Mouse (Mus musculus): ENCODE measurements at regions not wholly inside any gene's neighbourhood (a gene's known extent, or its start where the extent isn't known, plus 50 kb on each side); places are given as distances from the start of the nearest gene placed in this dataset.
"Not testable (repeated sequence)": the region's sequence is repeated elsewhere in the genome, so short reads cannot be mapped to it uniquely, and the experiment has no call there.

GRCm38 (mm10) chr10:70841179-70841578 is 185.4 kb upstream of the Phyhipl start:
- H3K27me3 ChIP-seq (ENCODE audit: low read depth, poor library complexity, severe bottlenecking); H3K9me3 ChIP-seq (replicated peaks); DNase-seq (ENCODE audit: low spot score); H3K4me1 ChIP-seq; H3K36me3 ChIP-seq; H3K27ac ChIP-seq; H3K4me3 ChIP-seq: not testable (repeated sequence)
- WGBS: 92% methylated on average over 2 of the region's 2 CpGs

GRCm38 (mm10) chr10:70838147-70838546 is 182.4 kb upstream of the Phyhipl start:
- Histone ChIP-seq H3K27ac (no peak overlapping the region), H3K9me3 (replicated peaks) (no peaks in the 10 kb centered on the region), H3K4me3 (no peak overlapping the region), H3K27me3 (ENCODE audit: low read depth, poor library complexity, severe bottlenecking) (no peaks in the 10 kb centered on the region), H3K36me3 (no peaks in the 10 kb centered on the region), H3K4me1 (no peaks in the 10 kb centered on the region)
- 90% methylated on average over 4 of the region's 4 CpGs for WGBS
- no peak for DNase-seq (ENCODE audit: low spot score)

- no peak for DNase-seq (ENCODE audit: low spot score)
- H3K4me3 ChIP-seq: no peak overlapping the region
- H3K4me1 ChIP-seq: no peaks in the 10 kb centered on the region
- no peaks in the 10 kb centered on the region for H3K36me3 ChIP-seq
- H3K27ac ChIP-seq: no peak overlapping the region
- no peaks in the 10 kb centered on the region for H3K9me3 ChIP-seq (replicated peaks)
- WGBS: 90% methylated on average over 6 of the region's 6 CpGs
- no peaks in the 10 kb centered on the region for H3K27me3 ChIP-seq (ENCODE audit: low read depth, poor library complexity, severe bottlenecking)
Measured at GRCm38 (mm10) chr10:70837326-70837725, 181.6 kb upstream of the Phyhipl start.

GRCm38 (mm10) chr10:70832616-70833015 is 176.9 kb upstream of the Phyhipl start:
- no peak for DNase-seq (ENCODE audit: low spot score)
- Histone ChIP-seq H3K4me3 (no peak overlapping the region), H3K36me3 (no peaks in the 10 kb centered on the region), H3K4me1 (no peaks in the 10 kb centered on the region), H3K27me3 (ENCODE audit: low read depth, poor library complexity, severe bottlenecking) (no peaks in the 10 kb centered on the region), H3K9me3 (replicated peaks) (no peaks in the 10 kb centered on the region), H3K27ac (no peak overlapping the region)
- WGBS: 71% methylated on average over 4 of the region's 4 CpGs

- DNase-seq (ENCODE audit: low spot score): no peak
- no peaks in the 10 kb centered on the region for H3K27me3 ChIP-seq (ENCODE audit: low read depth, poor library complexity, severe bottlenecking)
- no peak overlapping the region for H3K4me3 ChIP-seq
- 75% methylated on average over 4 of the region's 4 CpGs for WGBS
- H3K4me1 ChIP-seq: no peaks in the 10 kb centered on the region
- no peaks in the 10 kb centered on the region for H3K36me3 ChIP-seq
- H3K9me3 ChIP-seq (replicated peaks): no peaks in the 10 kb centered on the region
- no peak overlapping the region for H3K27ac ChIP-seq
Measured at GRCm38 (mm10) chr10:70828217-70828616, 172.5 kb upstream of the Phyhipl start.

- H3K4me3 ChIP-seq; H3K27ac ChIP-seq; H3K4me1 ChIP-seq; H3K9me3 ChIP-seq (replicated peaks); DNase-seq (ENCODE audit: low spot score); H3K36me3 ChIP-seq; H3K27me3 ChIP-seq (ENCODE audit: low read depth, poor library complexity, severe bottlenecking): not testable (repeated sequence)
- WGBS: 91% methylated on average over 2 of the region's 2 CpGs
Measured at GRCm38 (mm10) chr10:70827522-70827921, 171.8 kb upstream of the Phyhipl start.

GRCm38 (mm10) chr10:70826706-70827105 is 170.9 kb upstream of the Phyhipl start:
- Histone ChIP-seq H3K4me3 (no peak overlapping the region), H3K27me3 (ENCODE audit: low read depth, poor library complexity, severe bottlenecking) (no peaks in the 10 kb centered on the region), H3K4me1 (no peaks in the 10 kb centered on the region), H3K36me3 (no peaks in the 10 kb centered on the region), H3K9me3 (replicated peaks) (no peaks in the 10 kb centered on the region), H3K27ac (no peak overlapping the region)
- 92% methylated on average over 7 of the region's 7 CpGs for WGBS
- DNase-seq (ENCODE audit: low spot score): no peak

GRCm38 (mm10) chr10:70825451-70825850 is 169.7 kb upstream of the Phyhipl start:
- Histone ChIP-seq H3K27ac (no peak overlapping the region), H3K4me1 (no peaks in the 10 kb centered on the region), H3K36me3 (no peaks in the 10 kb centered on the region), H3K4me3 (no peak overlapping the region), H3K9me3 (replicated peaks) (no peaks in the 10 kb centered on the region), H3K27me3 (ENCODE audit: low read depth, poor library complexity, severe bottlenecking) (no peaks in the 10 kb centered on the region)
- WGBS: 84% methylated on average over 4 of the region's 4 CpGs
- DNase-seq (ENCODE audit: low spot score): no peak

- no peaks in the 10 kb centered on the region for H3K9me3 ChIP-seq (replicated peaks)
- 93% methylated on average over 5 of the region's 5 CpGs for WGBS
- no peak overlapping the region for H3K4me3 ChIP-seq
- H3K27me3 ChIP-seq (ENCODE audit: low read depth, poor library complexity, severe bottlenecking): no peaks in the 10 kb centered on the region
- H3K36me3 ChIP-seq: no peaks in the 10 kb centered on the region
- no peaks in the 10 kb centered on the region for H3K4me1 ChIP-seq
- no peak overlapping the region for H3K27ac ChIP-seq
- DNase-seq (ENCODE audit: low spot score): no peak
Measured at GRCm38 (mm10) chr10:70824461-70824860, 168.7 kb upstream of the Phyhipl start.

- H3K9me3 ChIP-seq (replicated peaks): no peaks in the 10 kb centered on the region
- H3K4me3 ChIP-seq: no peak overlapping the region
- H3K36me3 ChIP-seq: no peaks in the 10 kb centered on the region
- no peaks in the 10 kb centered on the region for H3K27me3 ChIP-seq (ENCODE audit: low read depth, poor library complexity, severe bottlenecking)
- H3K4me1 ChIP-seq: no peaks in the 10 kb centered on the region
- no peak overlapping the region for H3K27ac ChIP-seq
- 87% methylated on average over 2 of the region's 2 CpGs for WGBS
- DNase-seq (ENCODE audit: low spot score): no peak
Measured at GRCm38 (mm10) chr10:70819951-70820350, 164.2 kb upstream of the Phyhipl start.

- no peaks in the 10 kb centered on the region for H3K4me1 ChIP-seq
- no peak overlapping the region for H3K27ac ChIP-seq
- WGBS: 73% methylated on average over 15 of the region's 15 CpGs
- no peaks in the 10 kb centered on the region for H3K9me3 ChIP-seq (replicated peaks)
- no peak overlapping the region for H3K4me3 ChIP-seq
- no peaks in the 10 kb centered on the region for H3K27me3 ChIP-seq (ENCODE audit: low read depth, poor library complexity, severe bottlenecking)
- H3K36me3 ChIP-seq: no peaks in the 10 kb centered on the region
- no peak for DNase-seq (ENCODE audit: low spot score)
Measured at GRCm38 (mm10) chr10:70814354-70815131, 158.8 kb upstream of the Phyhipl start.

- H3K4me1 ChIP-seq: no peaks in the 10 kb centered on the region
- H3K9me3 ChIP-seq (replicated peaks): no peaks in the 10 kb centered on the region
- no peak overlapping the region for H3K27ac ChIP-seq
- no peaks in the 10 kb centered on the region for H3K27me3 ChIP-seq (ENCODE audit: low read depth, poor library complexity, severe bottlenecking)
- no peak for DNase-seq (ENCODE audit: low spot score)
- WGBS: 74% methylated on average over 3 of the region's 3 CpGs
- H3K36me3 ChIP-seq: no peaks in the 10 kb centered on the region
- H3K4me3 ChIP-seq: no peak overlapping the region
Measured at GRCm38 (mm10) chr10:70809411-70809810, 153.6 kb upstream of the Phyhipl start.

DNA sequence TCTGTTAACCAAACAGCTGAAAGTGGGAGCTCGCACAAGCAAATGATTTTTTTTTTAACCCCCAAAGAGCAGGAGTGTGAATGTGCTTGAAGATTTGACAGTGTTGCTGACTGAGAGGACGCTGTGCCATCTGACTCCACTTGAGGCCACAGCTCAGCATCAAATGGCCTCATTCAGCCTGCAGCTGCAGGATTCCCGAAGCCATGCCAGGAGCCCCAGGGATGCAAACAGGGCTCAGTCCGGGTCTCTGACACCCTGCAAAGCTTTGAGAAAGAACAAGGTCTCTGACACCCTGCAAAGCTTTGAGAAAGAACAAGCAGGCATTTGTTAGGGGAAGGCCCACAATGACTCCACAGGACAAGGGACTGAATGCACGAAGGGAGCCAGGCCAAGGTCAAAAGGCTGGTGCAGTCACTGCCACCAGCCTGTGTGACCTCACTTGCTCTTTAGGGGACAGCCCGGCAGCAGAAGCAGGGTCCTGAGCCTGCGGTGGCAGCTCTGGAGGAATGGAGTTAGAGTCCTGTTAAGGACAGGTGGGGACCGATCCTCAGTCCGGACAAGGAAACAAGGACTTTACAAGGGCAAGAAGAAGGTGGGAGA is 151.1 kb upstream of the Phyhipl start:
- H3K4me3 ChIP-seq: no peak overlapping the region
- H3K36me3 ChIP-seq: no peaks in the 10 kb centered on the region
- no peaks in the 10 kb centered on the region for H3K4me1 ChIP-seq
- no peaks in the 10 kb centered on the region for H3K27me3 ChIP-seq (ENCODE audit: low read depth, poor library complexity, severe bottlenecking)
- WGBS: 54% methylated on average over 9 of the region's 9 CpGs
- H3K27ac ChIP-seq: no peak overlapping the region
- no peaks in the 10 kb centered on the region for H3K9me3 ChIP-seq (replicated peaks)
- DNase-seq (ENCODE audit: low spot score): no peak
